Mouse (Mus musculus) lung, postnatal 0 days (tissue): ENCODE results near the gene Rxfp4. TPM values are rescaled to one million over a fixed set of nuclear protein-coding genes. Genes with fewer than 3 reads are reported as not detected.

Experiments
- ATAC-seq: fragments of 200-750 bp; cut with Nextera tagmentation; 2 replicates; pipeline ENCODE4 v1.8.0; 2017; ENCODE audit warnings: moderate library complexity
- DNase-seq: peaks from one replicate; pipeline ENCODE4 v3.0.0-alpha.2; 2016; ENCODE audit warnings: low spot score
- H3K27ac ChIP-seq: fragments of 300-500 bp; sonication (generic); 2 replicates; pipeline ENCODE4 v1.5.1; 2014; ENCODE audit warnings: antibody characterized with exemption, mild to moderate bottlenecking, low read length, mixed read lengths
- H3K27me3 ChIP-seq: fragments of 300-500 bp; sonication (generic); replicated peaks from 2 replicates; pipeline ENCODE4 v1.6.1; 2014; ENCODE audit warnings: low read length, mixed read lengths; ENCODE audit not compliant: insufficient read depth
- H3K36me3 ChIP-seq: fragments of 300-500 bp; sonication (generic); 2 replicates; pipeline ENCODE4 v1.6.1; 2014; ENCODE audit warnings: low read length, mixed read lengths; ENCODE audit not compliant: insufficient read depth
- H3K4me1 ChIP-seq: fragments of 300-500 bp; sonication (generic); 2 replicates; pipeline ENCODE4 v1.6.1; 2014; ENCODE audit warnings: antibody characterized with exemption, low read depth, low read length, mixed read lengths; ENCODE audit not compliant: insufficient read depth
- H3K4me2 ChIP-seq: fragments of 300-500 bp; sonication (generic); replicated peaks from 2 replicates; pipeline ENCODE4 v1.6.1; 2014; ENCODE audit warnings: low read depth, mild to moderate bottlenecking, low read length, moderate library complexity, mixed read lengths
- H3K4me3 ChIP-seq: fragments of 300-500 bp; sonication (generic); 2 replicates; pipeline ENCODE4 v1.5.1; 2014; ENCODE audit warnings: low read depth, low read length
- H3K9ac ChIP-seq: fragments of 300-500 bp; sonication (generic); replicated peaks from 2 replicates; pipeline ENCODE4 v1.6.1; 2014; ENCODE audit warnings: low read depth, mild to moderate bottlenecking
- H3K9me3 ChIP-seq: fragments of 300-500 bp; sonication (generic); 2 replicates; pipeline ENCODE4 v1.6.1; 2016; ENCODE audit warnings: low read length, mixed read lengths
- CTCF ChIP-seq: IDR thresholded peaks from 2 replicates; pipeline ENCODE4 v1.5.1; 2016; ENCODE audit warnings: antibody characterized with exemption, mild to moderate bottlenecking
- EP300 ChIP-seq: IDR thresholded peaks from 2 replicates; pipeline ENCODE4 v1.6.1; 2016; ENCODE audit warnings: antibody characterized with exemption, mild to moderate bottlenecking, control low read depth
- WGBS: fragments of 180-500 bp; shearing (Covaris S2); extraction: QIAGEN DNeasy Blood & Tissue Kit; methylation state at CpG from one replicate; pipeline ENCODE4 v1.1.7; 2014; 5-methylcytosine and 5-hydroxymethylcytosine counted together
- polyA plus RNA-seq: library from polyadenylated mRNA; unstranded; fragments of >200 nt; fragmentation: Nextera tagmentation; extraction: Ambion mirVana; gene quantifications from 2 replicates; pipeline ENCODE4 v1.2.1, GENCODE M21; 2015

Rxfp4 gene
- polyA plus RNA-seq, 1 experiment from 2014 or later: 0.92 TPM

DNA sequence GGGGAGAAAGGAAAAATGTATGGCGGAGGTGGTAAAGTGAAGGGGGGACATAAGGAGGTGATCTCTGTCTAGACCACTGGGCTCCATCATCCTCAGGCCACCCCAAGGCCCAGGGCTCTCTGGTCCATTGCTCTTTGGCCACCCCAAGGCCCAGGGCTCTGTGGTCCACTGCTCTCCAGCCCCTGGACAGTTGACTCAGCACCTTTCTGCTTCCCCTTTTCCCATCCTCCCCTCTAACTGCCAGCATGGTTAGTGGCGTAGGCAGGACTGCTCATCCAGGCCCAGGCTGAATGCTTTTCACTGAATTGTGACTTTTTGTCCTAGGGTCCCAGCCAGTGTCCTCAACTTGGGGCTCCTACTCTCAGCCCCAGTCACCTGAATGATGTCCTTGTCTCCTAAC is 25.4 kb downstream of the Rxfp4 start:
- TF ChIP-seq CTCF (no peak), EP300 (no peak)
- Histone ChIP-seq H3K9me3 (no peaks in the 10 kb centered on the region), H3K27ac (no peak overlapping the region), H3K4me3 (no peak overlapping the region), H3K4me1 (peaks cover 25% of the 10 kb centered on the region; the same call in 1 of the 2 replicates), H3K27me3 (no peaks in the 10 kb centered on the region), H3K9ac (no peak overlapping the region), H3K4me2 (no peak overlapping the region), H3K36me3 (peaks cover 19% of the 10 kb centered on the region)
- WGBS: 80% methylated on average over 2 of the region's 2 CpGs
- DNase-seq: no peak
- no peak for ATAC-seq

DNA sequence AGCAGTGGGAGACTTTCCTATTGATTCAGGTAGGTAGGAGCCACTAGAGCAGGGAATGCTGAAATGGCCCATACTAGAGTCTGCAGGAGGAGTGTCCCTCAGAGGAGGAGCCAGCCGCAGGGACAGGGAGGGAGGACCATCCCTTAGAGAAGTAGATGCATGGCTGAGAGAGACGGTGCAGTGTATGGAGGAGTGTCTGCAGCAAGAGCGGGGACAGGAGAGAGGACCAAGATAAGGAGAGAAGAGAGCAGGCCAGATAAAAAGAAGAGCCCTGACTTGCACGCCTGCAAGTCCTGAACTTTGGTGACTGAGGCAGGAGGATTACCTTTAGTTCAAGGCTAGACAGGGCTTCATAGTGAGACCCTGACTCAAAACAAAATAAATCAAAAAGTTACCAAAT is 25.8 kb downstream of the Rxfp4 start:
- no peaks in the 10 kb centered on the region for H3K27me3 ChIP-seq

DNA sequence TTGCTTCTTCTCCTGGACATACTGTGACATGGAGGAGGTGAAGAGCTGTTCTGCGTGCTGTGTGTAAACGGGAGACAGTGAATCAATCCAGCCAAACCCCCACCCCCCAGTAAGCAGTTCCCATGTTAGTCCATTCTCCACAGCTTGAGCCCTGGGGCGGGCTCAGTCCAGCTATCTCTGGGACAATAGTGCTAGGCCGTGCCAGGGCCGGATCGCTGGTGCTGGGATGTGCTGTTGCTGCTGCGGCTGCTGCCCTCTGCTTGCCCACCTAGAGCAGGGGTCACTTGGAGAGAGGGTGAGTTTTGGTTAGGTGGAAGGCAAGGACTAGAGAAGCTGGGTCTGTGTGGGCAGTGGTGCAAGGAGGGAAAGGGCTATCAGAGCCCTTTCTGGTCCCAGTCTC is 26.6 kb downstream of the Rxfp4 start:
- no peak for TF ChIP-seq CTCF
- no peak for TF ChIP-seq EP300
- H3K9ac ChIP-seq: no peak overlapping the region
- H3K27ac ChIP-seq: peak overlapping the region; percentile 40; the same call in 1 of the 2 replicates
- ATAC-seq (no peak), DNase-seq (no peak)
- H3K4me1 ChIP-seq: peaks cover 29% of the 10 kb centered on the region; the same call in 1 of the 2 replicates
- 56% methylated on average over 7 of the region's 7 CpGs for WGBS
- H3K9me3 ChIP-seq: no peaks in the 10 kb centered on the region
- H3K4me3 ChIP-seq: no peak overlapping the region
- H3K27me3 ChIP-seq: no peaks in the 10 kb centered on the region
- H3K36me3 ChIP-seq: peaks cover 7% of the 10 kb centered on the region; the same call in 1 of the 2 replicates
- H3K4me2 ChIP-seq: no peak overlapping the region

More for the DNA sequence above, 25.8 kb downstream of the Rxfp4 start:
- ATAC-seq (no peak), DNase-seq (no peak)
- no peak overlapping the region for H3K4me2 ChIP-seq
- no peak overlapping the region for H3K4me3 ChIP-seq
- TF ChIP-seq EP300 (no peak), CTCF (no peak)
- H3K4me1 ChIP-seq: peaks cover 26% of the 10 kb centered on the region; the same call in 1 of the 2 replicates
- no peak overlapping the region for H3K27ac ChIP-seq
- 35% methylated on average over 4 of the region's 4 CpGs for WGBS
- no peak overlapping the region for H3K9ac ChIP-seq
- H3K9me3 ChIP-seq: no peaks in the 10 kb centered on the region
- peaks cover 15% of the 10 kb centered on the region for H3K36me3 ChIP-seq

DNA sequence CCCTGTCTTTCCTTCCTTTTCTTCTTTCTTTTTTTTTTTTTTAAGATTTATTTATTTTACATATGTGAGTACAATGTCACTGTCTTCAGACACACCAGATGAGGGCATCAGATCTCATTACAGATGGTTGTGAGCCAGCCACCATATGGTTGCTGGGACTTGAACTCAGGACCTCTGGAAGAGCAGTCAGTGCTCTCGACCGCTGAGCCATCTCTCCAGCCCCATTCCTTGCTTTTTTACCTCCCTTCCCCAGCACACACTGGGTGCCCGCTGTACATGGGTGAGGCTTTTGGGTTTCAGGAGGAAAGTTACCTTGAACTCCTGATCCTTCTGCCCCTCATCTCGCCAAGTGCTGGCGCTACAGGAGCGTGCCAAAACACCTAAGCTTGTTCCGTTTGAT is 27.4 kb downstream of the Rxfp4 start:
- Histone ChIP-seq H3K4me2 (no peak overlapping the region), H3K4me3 (no peak overlapping the region), H3K27me3 (no peaks in the 10 kb centered on the region), H3K4me1 (peaks cover 26% of the 10 kb centered on the region; the same call in 1 of the 2 replicates), H3K9ac (no peak overlapping the region), H3K36me3 (no peaks in the 10 kb centered on the region; the same call in 1 of the 2 replicates), H3K9me3 (no peaks in the 10 kb centered on the region), H3K27ac (peak overlapping the region; percentile 97)
- TF ChIP-seq CTCF (no peak), EP300 (no peak)
- no peak for DNase-seq
- ATAC-seq: no peak
- WGBS: 77% methylated on average over 7 of the region's 7 CpGs

DNA sequence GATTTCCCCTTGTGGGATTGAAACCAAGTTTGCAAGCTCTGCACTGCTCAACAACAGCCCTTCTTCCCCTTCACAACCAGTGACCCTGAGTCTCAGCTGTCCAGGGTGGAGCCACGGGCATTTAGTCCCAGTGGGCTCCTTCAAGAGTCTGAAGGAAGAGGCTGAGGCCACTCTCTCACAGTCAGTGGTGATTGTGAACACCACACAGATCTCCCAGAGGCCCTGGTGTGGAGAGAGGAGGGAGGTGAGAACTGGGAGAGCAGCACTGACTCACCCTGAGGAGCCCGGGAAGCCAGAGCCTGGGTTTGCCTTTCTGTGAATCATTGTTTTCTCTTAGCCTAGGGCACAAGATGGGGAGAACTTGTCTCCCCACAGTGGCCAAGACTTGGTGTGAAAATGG is 28.0 kb downstream of the Rxfp4 start:
- no peak overlapping the region for H3K4me3 ChIP-seq
- no peak for TF ChIP-seq EP300
- no peak for TF ChIP-seq CTCF
- ATAC-seq (no peak), DNase-seq (peak; percentile 63)
- H3K36me3 ChIP-seq: no peaks in the 10 kb centered on the region; the same call in 1 of the 2 replicates
- H3K27ac ChIP-seq: peak overlapping the region; percentile 97
- 21% methylated on average over 2 of the region's 2 CpGs for WGBS
- peaks cover 26% of the 10 kb centered on the region; the same call in 1 of the 2 replicates for H3K4me1 ChIP-seq
- no peaks in the 10 kb centered on the region for H3K9me3 ChIP-seq
- H3K9ac ChIP-seq: 0 out of 2 replicates have a peak overlapping the region, but pooled peaks have one; percentile 93
- H3K4me2 ChIP-seq: peak overlapping the region; percentile 80
- H3K27me3 ChIP-seq: no peaks in the 10 kb centered on the region

DNA sequence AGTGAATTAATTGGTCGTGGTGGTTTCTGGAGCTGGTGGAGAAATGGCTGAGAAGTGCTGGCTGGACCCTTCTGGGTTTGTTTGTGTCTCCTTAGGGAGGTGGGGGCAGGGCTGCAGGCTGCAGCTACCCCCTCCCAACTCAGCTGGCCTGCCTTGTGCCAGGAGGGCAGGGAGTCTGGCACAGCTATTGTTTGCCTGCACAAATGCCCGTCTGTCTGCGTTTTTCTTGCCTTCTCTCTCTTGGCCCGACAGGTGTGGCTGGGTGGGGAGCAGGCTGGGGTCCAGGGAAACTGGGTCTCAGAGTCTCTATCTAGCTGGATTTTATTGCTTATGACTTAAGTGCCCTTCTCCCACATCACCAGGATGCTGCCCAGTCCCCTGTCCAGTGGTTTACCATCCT is 28.6 kb downstream of the Rxfp4 start:
- Histone ChIP-seq H3K4me3 (0 out of 2 replicates have a peak overlapping the region, but pooled peaks have one; percentile 86), H3K4me2 (peak overlapping the region; percentile 80), H3K27ac (peak overlapping the region; percentile 97), H3K9me3 (no peaks in the 10 kb centered on the region), H3K4me1 (peaks cover 23% of the 10 kb centered on the region; the same call in 1 of the 2 replicates), H3K9ac (0 out of 2 replicates have a peak overlapping the region, but pooled peaks have one; percentile 93), H3K36me3 (no peaks in the 10 kb centered on the region; the same call in 1 of the 2 replicates), H3K27me3 (no peaks in the 10 kb centered on the region)
- WGBS: 9% methylated on average over 3 of the region's 4 CpGs
- ATAC-seq (no peak), DNase-seq (no peak)
- TF ChIP-seq CTCF (no peak), EP300 (no peak)
